ENCODE assay signal across 19 mouse cellular contexts in the genomic region with DNA sequence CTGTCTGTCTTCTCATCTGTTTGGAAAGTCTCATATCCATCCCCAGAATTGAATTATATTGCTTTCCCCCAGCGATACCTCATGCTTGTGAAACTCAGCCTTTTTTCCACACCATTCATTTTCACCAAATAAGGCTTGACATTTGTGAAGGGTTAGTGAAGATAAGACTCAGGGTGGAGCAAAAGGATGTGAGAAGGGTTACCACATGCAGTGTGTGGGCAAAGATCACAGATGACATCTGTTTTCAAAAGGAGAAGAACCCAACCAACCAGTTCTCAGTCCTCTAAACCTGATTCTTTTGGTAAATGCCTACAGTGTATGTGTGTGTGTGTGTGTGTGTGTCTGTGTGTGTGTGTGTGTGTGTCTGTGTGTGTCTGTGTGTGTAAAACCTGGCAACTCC.
DNase-seq lines count a peak whose midpoint lies in the region; ATAC-seq and TF ChIP-seq lines count a peak whose summit lies in the region.
"Had no signal": no experiment of that assay in that cellular context is flagged by ENCODE, and none has a peak within 500 bp of the region (broad histone marks: within the 10 kb centered on the region; RNA-seq: fewer than 3 reads in every experiment).

No protein-coding gene starts in this region.

- no peak overlapping the region for H3K4me3 ChIP-seq in heart, embryonic 16.5 days (ENCODE audit: low read length)
- H3K4me3 ChIP-seq in liver, embryonic 16.5 days (ENCODE audit: low read depth, low read length), result no peak overlapping the region
- no peak overlapping the region for H3K4me3 ChIP-seq in thymus, adult 2 months (ENCODE audit: control insufficient read depth, insufficient read depth, low read length)
- no peak overlapping the region for H3K4me3 ChIP-seq in forebrain, embryonic 11.5 days (ENCODE audit: low read depth, low read length)
- H3K4me3 ChIP-seq in heart, embryonic 10.5 days, result no peak overlapping the region
- H3K4me3 ChIP-seq: forebrain, embryonic 13.5 days; intestine, embryonic 15.5 days; left cerebral cortex, adult 2 months; neural tube, embryonic 13.5 days had no signal

- 70% methylated on average over 1 of the region's 1 CpGs for WGBS in heart, embryonic 16.5 days
- WGBS in liver, embryonic 16.5 days (ENCODE audit: insufficient replicate concordance), result 15% methylated on average over 1 of the region's 1 CpGs
- 6% methylated on average over 1 of the region's 1 CpGs for WGBS in thymus, adult 2 months
- 87% methylated on average over 1 of the region's 1 CpGs for WGBS in forebrain, embryonic 11.5 days
- 52% methylated on average over 1 of the region's 1 CpGs for WGBS in heart, embryonic 10.5 days

- TF ChIP-seq CTCF in thymus, adult 2 months (IDR thresholded peaks at IDR 0.05; ENCODE audit: borderline replicate concordance, control insufficient read depth, extremely low read depth, insufficient read depth, low read length, poor library complexity), result no peak

- H3K4me1 ChIP-seq in heart, embryonic 16.5 days (ENCODE audit: control insufficient read depth, insufficient read depth, low read length), result peaks cover 10% of the 10 kb centered on the region
- H3K4me1 ChIP-seq in liver, embryonic 16.5 days (ENCODE audit: control insufficient read depth, low read depth, low read length), result no peaks in the 10 kb centered on the region; the same call in 1 of the 2 replicates
- peaks cover 20% of the 10 kb centered on the region for H3K4me1 ChIP-seq in thymus, adult 2 months (replicated peaks; ENCODE audit: control insufficient read depth, insufficient read depth, low read length)
- H3K4me1 ChIP-seq in forebrain, embryonic 11.5 days (replicated peaks; ENCODE audit: control insufficient read depth, insufficient read depth, low read length), result no peaks in the 10 kb centered on the region
- peaks cover 3% of the 10 kb centered on the region; the same call in 1 of the 2 replicates for H3K4me1 ChIP-seq in heart, embryonic 10.5 days
- H3K4me1 ChIP-seq: forebrain, embryonic 13.5 days; intestine, embryonic 15.5 days; neural tube, embryonic 13.5 days had no signal

- 0 out of 2 replicates have a peak, but pooled peaks have one; percentile 8 for ATAC-seq in heart, embryonic 16.5 days (replicated peaks; ENCODE audit: extremely low read depth, insufficient read depth, low FRiP score)
- peak; percentile 63; the same call in 1 of the 2 replicates for ATAC-seq in liver, embryonic 16.5 days (ENCODE audit: low read depth)
- ATAC-seq in forebrain, embryonic 11.5 days (replicated peaks; ENCODE audit: low FRiP score), result no peak
- ATAC-seq: forebrain, embryonic 13.5 days; intestine, embryonic 15.5 days had no signal

- no peak overlapping the region for H3K9ac ChIP-seq in heart, embryonic 16.5 days (ENCODE audit: low read length)
- no peak overlapping the region for H3K9ac ChIP-seq in liver, embryonic 16.5 days (ENCODE audit: low read depth, low read length)
- no peak overlapping the region for H3K9ac ChIP-seq in forebrain, embryonic 11.5 days (ENCODE audit: low read length)
- H3K9ac ChIP-seq: forebrain, embryonic 13.5 days; intestine, embryonic 15.5 days; neural tube, embryonic 13.5 days had no signal

- no peaks in the 10 kb centered on the region for H3K27me3 ChIP-seq in heart, embryonic 16.5 days (ENCODE audit: control insufficient read depth, insufficient read depth, low read length)
- H3K27me3 ChIP-seq in liver, embryonic 16.5 days (ENCODE audit: control insufficient read depth, insufficient read depth, low read depth, low read length), result no peaks in the 10 kb centered on the region
- no peaks in the 10 kb centered on the region for H3K27me3 ChIP-seq in thymus, adult 2 months (ENCODE audit: control insufficient read depth, insufficient read depth, low read length)
- no peaks in the 10 kb centered on the region for H3K27me3 ChIP-seq in forebrain, embryonic 11.5 days (ENCODE audit: control insufficient read depth, insufficient read depth, low read length)
- no peaks in the 10 kb centered on the region for H3K27me3 ChIP-seq in heart, embryonic 10.5 days (ENCODE audit: insufficient read depth, poor library complexity, severe bottlenecking)
- H3K27me3 ChIP-seq: forebrain, embryonic 13.5 days; intestine, embryonic 15.5 days; neural tube, embryonic 13.5 days had no signal

- H3K27ac ChIP-seq in heart, embryonic 16.5 days (ENCODE audit: low read length), result no peak overlapping the region
- H3K27ac ChIP-seq in liver, embryonic 16.5 days (ENCODE audit: low read length), result no peak overlapping the region
- H3K27ac ChIP-seq in thymus, adult 2 months (ENCODE audit: control insufficient read depth, insufficient read depth, low read length), result peak overlapping the region; percentile 78
- H3K27ac ChIP-seq in forebrain, embryonic 11.5 days (ENCODE audit: low read depth, low read length), result no peak overlapping the region
- no peak overlapping the region for H3K27ac ChIP-seq in heart, embryonic 10.5 days
- H3K27ac ChIP-seq: forebrain, embryonic 13.5 days; intestine, embryonic 15.5 days; left cerebral cortex, adult 2 months; neural tube, embryonic 13.5 days had no signal

- no peak for TF ChIP-seq POLR2A in thymus, adult 2 months (IDR thresholded peaks at IDR 0.05; ENCODE audit: control insufficient read depth, extremely low read depth, insufficient read depth, low read length, poor library complexity)

- no peaks in the 10 kb centered on the region for H3K9me3 ChIP-seq in heart, embryonic 16.5 days (replicated peaks; ENCODE audit: control insufficient read depth, low read length)
- no peaks in the 10 kb centered on the region for H3K9me3 ChIP-seq in liver, embryonic 16.5 days (replicated peaks; ENCODE audit: control insufficient read depth, low read length)
- no peaks in the 10 kb centered on the region for H3K9me3 ChIP-seq in forebrain, embryonic 11.5 days (ENCODE audit: control insufficient read depth, low read length)
- H3K9me3 ChIP-seq in heart, embryonic 10.5 days, result no peaks in the 10 kb centered on the region
- H3K9me3 ChIP-seq: forebrain, embryonic 13.5 days; intestine, embryonic 15.5 days; neural tube, embryonic 13.5 days had no signal

- no peak for DNase-seq in heart, adult 18-20 months
- DNase-seq in c-Kit-positive CD71-negative TER-119-negative erythroid progenitor cells, embryonic 14.5 days (ENCODE audit: low read depth), result peak; percentile 40
- peak; percentile 46 for DNase-seq in thymus, adult 2 months
- no peak for DNase-seq in forebrain, embryonic 11.5 days (ENCODE audit: low spot score)
- no peak for DNase-seq in urinary bladder, postnatal 14 days (ENCODE audit: low spot score)
- no peak for DNase-seq in heart, embryonic 10.5 days (ENCODE audit: low spot score)
- DNase-seq: adrenal gland, postnatal 10 days; cerebellum, adult 8-10 months; gastrocnemius, postnatal 36 days; kidney, postnatal 4 days; lung, adult 18-20 months; right cerebral cortex, postnatal 14 days had no signal

- H3K36me3 ChIP-seq in heart, embryonic 16.5 days (ENCODE audit: control insufficient read depth, insufficient read depth), result no peaks in the 10 kb centered on the region
- H3K36me3 ChIP-seq in liver, embryonic 16.5 days (ENCODE audit: control insufficient read depth, insufficient read depth), result no peaks in the 10 kb centered on the region
- no peaks in the 10 kb centered on the region for H3K36me3 ChIP-seq in thymus, adult 2 months (ENCODE audit: control insufficient read depth, insufficient read depth, low read length)
- no peaks in the 10 kb centered on the region for H3K36me3 ChIP-seq in forebrain, embryonic 11.5 days (ENCODE audit: control insufficient read depth, insufficient read depth, low read length)
- H3K36me3 ChIP-seq in heart, embryonic 10.5 days, result no peaks in the 10 kb centered on the region
- H3K36me3 ChIP-seq: intestine, embryonic 15.5 days; neural tube, embryonic 13.5 days had no signal

- no peak overlapping the region for H3K4me2 ChIP-seq in heart, embryonic 16.5 days (ENCODE audit: low read depth, low read length)
- no peak overlapping the region for H3K4me2 ChIP-seq in liver, embryonic 16.5 days (ENCODE audit: low read depth, low read length)
- no peak overlapping the region for H3K4me2 ChIP-seq in forebrain, embryonic 11.5 days (ENCODE audit: low read depth, low read length, severe bottlenecking)
- H3K4me2 ChIP-seq: forebrain, embryonic 13.5 days; intestine, embryonic 15.5 days; midbrain, embryonic 11.5 days; neural tube, embryonic 13.5 days had no signal

Comparison
In these comparisons a context has a peak if more than half of its experiments do, and no peak if none do; other contexts are left out.
1. DNase-seq: peak in c-Kit-positive CD71-negative TER-119-negative erythroid progenitor cells, embryonic 14.5 days (single experiment) and thymus, adult 2 months (single experiment); none in heart, adult 18-20 months (0 of 2), forebrain, embryonic 11.5 days (single experiment), urinary bladder, postnatal 14 days (single experiment) and heart, embryonic 10.5 days (single experiment).